Mouse (Mus musculus): ENCODE data around the gene Gm29133.

- TF ChIP-seq POLR2A (IDR thresholded peaks at IDR 0.05; ENCODE audit: insufficient read depth, low read length), result no peak
- TF ChIP-seq CTCF (IDR thresholded peaks at IDR 0.05; ENCODE audit: low read depth, low read length), result no peak
Measured at GRCm38 (mm10) chr3:75834827-75835226, 86.8 kb downstream of the Gm29133 start.

All from ES-Bruce4 (cell line).